Mouse (Mus musculus) kidney, adult 2 months (tissue): ENCODE results near the gene Map1lc3b.

ENCODE experiments used
- CTCF ChIP-seq: fragments of 200-500 bp; conservative IDR thresholded peaks from 2 replicates; pipeline ENCODE4 v1.5.1; 2011; ENCODE audit warnings: low read depth, mild to moderate bottlenecking, control low read depth, low read length, moderate library complexity, mixed read lengths; ENCODE audit not compliant: insufficient read depth, insufficient read length
- POLR2A ChIP-seq: fragments of 200-500 bp; IDR thresholded peaks from one replicate; pipeline ENCODE4 v1.6.1; 2011; ENCODE audit warnings: low read depth, low read length, control low read depth

DNA sequence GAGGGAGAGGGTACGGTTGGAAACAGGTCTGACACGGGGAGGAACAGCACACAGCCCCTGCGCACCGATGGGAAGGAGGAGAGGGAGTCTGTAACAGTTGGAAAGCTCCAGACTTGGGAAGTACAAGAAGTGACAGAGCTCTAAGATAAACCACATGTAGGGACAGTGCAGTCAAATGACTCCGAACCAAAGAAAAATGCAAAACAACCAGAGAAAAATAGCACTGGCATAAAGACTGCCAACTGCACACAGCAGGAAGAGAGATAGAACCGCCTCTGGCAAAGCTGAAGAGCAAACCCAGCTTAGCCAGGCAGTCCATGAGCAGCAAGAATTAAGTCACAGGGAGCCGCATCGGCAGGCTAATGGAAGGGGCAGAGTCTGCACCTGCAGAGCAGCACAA is 32.9 kb downstream of the Map1lc3b start:
- TF ChIP-seq CTCF (no peak), POLR2A (no peak)
